Mouse (Mus musculus) lung, adult 2 months (tissue): ENCODE data around the gene Idh3b.

ENCODE experiments used
- CTCF ChIP-seq: fragments of 200-500 bp; IDR thresholded peaks from 2 replicates; pipeline ENCODE4 v1.5.1; 2011; ENCODE audit warnings: mild to moderate bottlenecking, low read length, control low read depth; ENCODE audit not compliant: insufficient read depth
- POLR2A ChIP-seq: fragments of 200-500 bp; IDR thresholded peaks from 2 replicates; pipeline ENCODE4 v1.6.1; 2011; ENCODE audit warnings: low read depth, mild to moderate bottlenecking, control low read depth, low read length, borderline replicate concordance; ENCODE audit errors: extremely low read depth

- TF ChIP-seq CTCF (no peak), POLR2A (no peak)
Observed at GRCm38 (mm10) chr2:130327057-130327456, 42.7 kb upstream of the Idh3b start.
